Comparison of ENCODE assay signal across 21 mouse cellular contexts in genomic region chr1:34484470-34484869, GRCm38 (mm10). TPM values are rescaled to one million over a fixed set of nuclear protein-coding genes. Genes with fewer than 3 reads are reported as not detected.
A peak's percentile ranks its signal among the peaks of the same experiment; 100 is the strongest.
DNase-seq lines count a peak whose midpoint lies in the region; ATAC-seq and TF ChIP-seq lines count a peak whose summit lies in the region.
"Had no signal": no experiment of that assay in that cellular context is flagged by ENCODE, and none has a peak within 500 bp of the region (broad histone marks: within the 10 kb centered on the region; RNA-seq: fewer than 3 reads in every experiment).

No protein-coding gene starts in this region.

- WGBS in spleen, adult 2 months: 42% methylated on average over 10 of the region's 10 CpGs
- WGBS in neural tube, embryonic 15.5 days: 79% methylated on average over 10 of the region's 10 CpGs
- 55% methylated on average over 10 of the region's 10 CpGs for WGBS in liver, postnatal 0 days (ENCODE audit: insufficient replicate concordance)

- DNase-seq in spleen, adult 2 months (ENCODE audit: low read depth in 1 of 2, low spot score in 2 of 2): no peak
- no peak for DNase-seq in spleen, adult 12 weeks (ENCODE audit: low spot score)
- DNase-seq in MN1 (ENCODE audit: low spot score): peak; percentile 48
- DNase-seq in liver, postnatal 0 days: no peak
- DNase-seq in urinary bladder, adult 18-20 months (ENCODE audit: low spot score in 2 of 2): no peak
- DNase-seq: cerebellum, adult 2 months; gastrocnemius, adult 2 months; retina, postnatal 1 day; thymus, postnatal 14 days had no signal

- TF ChIP-seq EP300 in liver, postnatal 0 days (IDR thresholded peaks at IDR 0.05; ENCODE audit: low read depth): no peak

- H3K4me1 ChIP-seq in spleen, adult 2 months (ENCODE audit: control insufficient read depth, insufficient read depth, insufficient read length): peaks cover 38% of the 10 kb centered on the region
- peaks cover 8% of the 10 kb centered on the region for H3K4me1 ChIP-seq in neural tube, embryonic 15.5 days
- peaks cover 29% of the 10 kb centered on the region for H3K4me1 ChIP-seq in liver, postnatal 0 days (ENCODE audit: insufficient read depth)

- TF ChIP-seq CTCF in spleen, adult 2 months (IDR thresholded peaks at IDR 0.05; ENCODE audit: extremely low read depth, insufficient read depth, insufficient read length, insufficient replicate concordance): no peak
- no peak for TF ChIP-seq CTCF in liver, postnatal 0 days (IDR thresholded peaks at IDR 0.05; ENCODE audit: low read depth)

- peak; percentile 48 for ATAC-seq in megakaryocyte, adult 5-6 weeks (ENCODE audit: poor library complexity, severe bottlenecking)
- no peak for ATAC-seq in neural tube, embryonic 15.5 days (ENCODE audit: low FRiP score)
- no peak for ATAC-seq in liver, postnatal 0 days
- ATAC-seq: liver, embryonic 12.5 days had no signal

- peak overlapping the region; percentile 20; the same call in 1 of the 2 replicates for H3K4me3 ChIP-seq in spleen, adult 2 months (ENCODE audit: extremely low read depth, insufficient read depth, insufficient read length)
- H3K4me3 ChIP-seq in neural tube, embryonic 15.5 days (replicated peaks): no peak overlapping the region
- no peak overlapping the region for H3K4me3 ChIP-seq in liver, postnatal 0 days (ENCODE audit: low read depth, low read length)
- H3K4me3 ChIP-seq: embryonic facial prominence, embryonic 10.5 days; gastrocnemius, adult 2 months; midbrain, embryonic 12.5 days; neural tube, embryonic 12.5 days had no signal

- H3K9ac ChIP-seq in neural tube, embryonic 15.5 days (replicated peaks): no peak overlapping the region
- no peak overlapping the region for H3K9ac ChIP-seq in liver, postnatal 0 days (replicated peaks)
- H3K9ac ChIP-seq: hindbrain, embryonic 15.5 days; liver, embryonic 12.5 days; midbrain, embryonic 12.5 days; neural tube, embryonic 12.5 days had no signal

- H3K27ac ChIP-seq in spleen, adult 2 months (ENCODE audit: insufficient read depth, low read length): peak overlapping the region; percentile 25; the same call in 1 of the 2 replicates
- H3K27ac ChIP-seq in neural tube, embryonic 15.5 days (replicated peaks): no peak overlapping the region
- no peak overlapping the region for H3K27ac ChIP-seq in liver, postnatal 0 days (ENCODE audit: low read depth)
- H3K27ac ChIP-seq: embryonic facial prominence, embryonic 10.5 days; gastrocnemius, adult 2 months; heart, embryonic 13.5 days; hindbrain, embryonic 15.5 days; liver, embryonic 12.5 days; midbrain, embryonic 12.5 days; neural tube, embryonic 12.5 days had no signal

- no peaks in the 10 kb centered on the region for H3K36me3 ChIP-seq in spleen, adult 2 months (ENCODE audit: control insufficient read depth, insufficient read depth, low read length)
- H3K36me3 ChIP-seq in neural tube, embryonic 15.5 days: no peaks in the 10 kb centered on the region
- no peaks in the 10 kb centered on the region for H3K36me3 ChIP-seq in liver, postnatal 0 days (replicated peaks; ENCODE audit: insufficient read depth, low read length)
- H3K36me3 ChIP-seq: embryonic facial prominence, embryonic 10.5 days; heart, embryonic 13.5 days; hindbrain, embryonic 15.5 days; liver, embryonic 12.5 days; midbrain, embryonic 12.5 days; neural tube, embryonic 12.5 days had no signal

- H3K4me2 ChIP-seq in neural tube, embryonic 15.5 days: no peak overlapping the region
- no peak overlapping the region for H3K4me2 ChIP-seq in liver, postnatal 0 days (ENCODE audit: low read depth, low read length)

- H3K27me3 ChIP-seq in spleen, adult 2 months (ENCODE audit: control insufficient read depth, insufficient read depth, low read length): no peaks in the 10 kb centered on the region
- no peaks in the 10 kb centered on the region for H3K27me3 ChIP-seq in neural tube, embryonic 15.5 days (replicated peaks)
- no peaks in the 10 kb centered on the region for H3K27me3 ChIP-seq in liver, postnatal 0 days (ENCODE audit: insufficient read depth, low read length)
- H3K27me3 ChIP-seq: liver, embryonic 12.5 days had no signal

- no peaks in the 10 kb centered on the region for H3K9me3 ChIP-seq in neural tube, embryonic 15.5 days (replicated peaks)
- H3K9me3 ChIP-seq in liver, postnatal 0 days (ENCODE audit: low read length): no peaks in the 10 kb centered on the region
- H3K9me3 ChIP-seq: embryonic facial prominence, embryonic 10.5 days; heart, embryonic 13.5 days; hindbrain, embryonic 15.5 days; liver, embryonic 12.5 days; midbrain, embryonic 12.5 days; neural tube, embryonic 12.5 days had no signal

- no peak for TF ChIP-seq POLR2A in spleen, adult 2 months (IDR thresholded peaks at IDR 0.05; ENCODE audit: low read depth, low read length)

RNA-seq across cellular contexts. Expression of gene Prss39, which starts 13.7 kb away (rescaled TPM):
- 0.12 TPM in 1 of 2 replicates, not detected in the other for polyA plus RNA-seq in spleen, adult 2 months (2012; rRNA removed)
- 0.21 TPM in 1 of 2 replicates, not detected in the other for total RNA-seq in megakaryocyte, adult 5-6 weeks (2015)
- not detected in 2 replicates for total RNA-seq in megakaryocyte, adult 5-6 weeks (2017)
- not detected in 2 replicates for polyA plus RNA-seq in neural tube, embryonic 15.5 days (2015; fragmentation: Nextera tagmentation; extraction: Ambion mirVana)
- not detected in 2 replicates for polyA plus RNA-seq in liver, postnatal 0 days (2015; fragmentation: Nextera tagmentation; extraction: Ambion mirVana)
- total RNA-seq: gastrocnemius, adult 2 months; layer of hippocampus, adult 8-10 months; left cerebral cortex, postnatal 14 days had no signal
- polyA plus RNA-seq: brain, embryonic 14.5 days; cerebellum, adult 2 months; embryonic facial prominence, embryonic 10.5 days; heart, embryonic 13.5 days; hindbrain, embryonic 15.5 days; kidney, embryonic 16.5 days; liver, embryonic 12.5 days; midbrain, embryonic 12.5 days; neural tube, embryonic 12.5 days had no signal

RNA-seq across cellular contexts. Expression of gene Ptpn18, which starts 24.9 kb away (rescaled TPM):
- polyA plus RNA-seq in spleen, adult 2 months (2012; rRNA removed): 587 and 1,136 TPM in 2 replicates
- 74.4 and 86.1 TPM in 2 replicates for total RNA-seq in megakaryocyte, adult 5-6 weeks (2015)
- total RNA-seq in megakaryocyte, adult 5-6 weeks (2017): 415 and 428 TPM in 2 replicates
- polyA plus RNA-seq in neural tube, embryonic 15.5 days (2015; fragmentation: Nextera tagmentation; extraction: Ambion mirVana): 6.0 and 18.1 TPM in 2 replicates
- 28.2 and 32.1 TPM in 2 replicates for polyA plus RNA-seq in liver, postnatal 0 days (2015; fragmentation: Nextera tagmentation; extraction: Ambion mirVana)

RNA-seq across cellular contexts. Expression of gene Imp4, which starts 44.8 kb away (rescaled TPM):
- 40.7 and 49.2 TPM in 2 replicates for polyA plus RNA-seq in spleen, adult 2 months (2012; rRNA removed)
- 29.1 and 30.6 TPM in 2 replicates for total RNA-seq in megakaryocyte, adult 5-6 weeks (2015)
- total RNA-seq in megakaryocyte, adult 5-6 weeks (2017): 13.3 and 14.7 TPM in 2 replicates
- 48.6 and 61.0 TPM in 2 replicates for polyA plus RNA-seq in neural tube, embryonic 15.5 days (2015; fragmentation: Nextera tagmentation; extraction: Ambion mirVana)
- 37.6 and 41.6 TPM in 2 replicates for polyA plus RNA-seq in liver, postnatal 0 days (2015; fragmentation: Nextera tagmentation; extraction: Ambion mirVana)

RNA-seq across cellular contexts. Expression of gene Ccdc115, which starts 45.0 kb away (rescaled TPM):
- 19.2 and 25.7 TPM in 2 replicates for polyA plus RNA-seq in spleen, adult 2 months (2012; rRNA removed)
- total RNA-seq in megakaryocyte, adult 5-6 weeks (2015): 47.7 and 48.0 TPM in 2 replicates
- total RNA-seq in megakaryocyte, adult 5-6 weeks (2017): 42.1 and 55.3 TPM in 2 replicates
- 63.9 and 65.2 TPM in 2 replicates for polyA plus RNA-seq in neural tube, embryonic 15.5 days (2015; fragmentation: Nextera tagmentation; extraction: Ambion mirVana)
- 19.0 and 21.0 TPM in 2 replicates for polyA plus RNA-seq in liver, postnatal 0 days (2015; fragmentation: Nextera tagmentation; extraction: Ambion mirVana)

RNA-seq across cellular contexts. Expression of gene Cfc1, which starts 51.0 kb away (rescaled TPM):
- not detected in 2 replicates for polyA plus RNA-seq in spleen, adult 2 months (2012; rRNA removed)
- not detected in 2 replicates for total RNA-seq in megakaryocyte, adult 5-6 weeks (2015)
- not detected in 2 replicates for total RNA-seq in megakaryocyte, adult 5-6 weeks (2017)
- 0.29 and 0.52 TPM in 2 replicates for polyA plus RNA-seq in neural tube, embryonic 15.5 days (2015; fragmentation: Nextera tagmentation; extraction: Ambion mirVana)
- not detected in 2 replicates for polyA plus RNA-seq in liver, postnatal 0 days (2015; fragmentation: Nextera tagmentation; extraction: Ambion mirVana)
- total RNA-seq: gastrocnemius, adult 2 months; layer of hippocampus, adult 8-10 months; left cerebral cortex, postnatal 14 days had no signal
- polyA plus RNA-seq: liver, embryonic 12.5 days; midbrain, embryonic 12.5 days; neural tube, embryonic 12.5 days had no signal

Comparison
In these comparisons a context has a peak if more than half of its experiments do, and no peak if none do; other contexts are left out.
1. RNA of gene Ptpn18, which starts 24.9 kb away (polyA plus RNA-seq): 587 to 1,136 TPM in spleen, adult 2 months; 28.2 to 32.1 TPM in liver, postnatal 0 days and 6.0 to 18.1 TPM in neural tube, embryonic 15.5 days; every median in the first group is over 10 times any median in the second.